Mouse (Mus musculus) CH12.LX (cell line): ENCODE measurements around the gene Socs5. TPM values are rescaled to one million over a fixed set of nuclear protein-coding genes. Genes with fewer than 3 reads are reported as not detected.

ENCODE experiments used
- DNase-seq: peaks from one replicate; pipeline ENCODE4 v3.0.0-alpha.2; 2013; ENCODE audit errors: extremely low read depth
- H3K27ac ChIP-seq: 2 replicates; pipeline ENCODE4 v1.5.1; 2012; ENCODE audit warnings: low read depth, mild to moderate bottlenecking, control low read depth, moderate library complexity; ENCODE audit not compliant: insufficient read depth
- H3K27me3 ChIP-seq: replicated peaks from 2 replicates; pipeline ENCODE3; 2012; ENCODE audit warnings: inconsistent platforms
- H3K36me3 ChIP-seq, 2 experiments: replicated peaks in 1 of 2; 2 replicates each; pipeline versions ENCODE3 to v1.6.1; 2012; ENCODE audit warnings: inconsistent platforms in 1 of 2, low read length in 1 of 2, mild to moderate bottlenecking in 1 of 2, mixed read lengths in 1 of 2, moderate library complexity in 1 of 2; ENCODE audit not compliant: control insufficient read depth in 1 of 2, insufficient read depth in 1 of 2
- H3K4me1 ChIP-seq, 2 experiments: 2 replicates each; pipeline ENCODE4 v1.6.1; 2012; ENCODE audit warnings: inconsistent platforms in 1 of 2, moderate library complexity in 1 of 2; ENCODE audit not compliant: insufficient read depth in 2 of 2, control insufficient read depth in 1 of 2
- H3K4me2 ChIP-seq: 2 replicates; pipeline ENCODE4 v1.6.1; 2012; ENCODE audit warnings: low read depth, mild to moderate bottlenecking, control low read depth; ENCODE audit not compliant: poor library complexity, insufficient read depth, severe bottlenecking
- H3K4me3 ChIP-seq, 3 experiments: fragments of 150-350 bp in 1 of 3; sonication (generic) in 1 of 3; replicated peaks in 1 of 3; 2 replicates each; pipeline versions ENCODE3 to v1.5.1; 2011 to 2012; ENCODE audit warnings: low read depth in 2 of 3, low read length in 2 of 3, mild to moderate bottlenecking in 2 of 3, moderate library complexity in 2 of 3, control low read depth in 1 of 3, improper control_type of control experiment in 1 of 3, inconsistent platforms in 1 of 3, mixed read lengths in 1 of 3; ENCODE audit not compliant: poor library complexity in 1 of 3
- H3K79me2 ChIP-seq: replicated peaks from 2 replicates; pipeline ENCODE4 v1.6.1; 2012; ENCODE audit warnings: mild to moderate bottlenecking, moderate library complexity; ENCODE audit not compliant: control insufficient read depth, poor library complexity, insufficient read depth, severe bottlenecking; ENCODE audit errors: extremely low read depth
- H3K9ac ChIP-seq: 2 replicates; pipeline ENCODE4 v1.6.1; 2012; ENCODE audit warnings: low read depth, mild to moderate bottlenecking, control low read depth, moderate library complexity; ENCODE audit not compliant: insufficient read depth
- H3K9me3 ChIP-seq: replicated peaks from 2 replicates; pipeline ENCODE3; 2012; ENCODE audit warnings: low read length, inconsistent platforms, mixed read lengths
- BHLHE40 ChIP-seq: IDR thresholded peaks from 2 replicates; pipeline ENCODE4 v1.6.1; 2011; ENCODE audit warnings: mild to moderate bottlenecking, low read depth, low read length, improper control_type of control experiment
- CHD2 ChIP-seq: IDR thresholded peaks from 2 replicates; pipeline ENCODE4 v1.6.1; 2011; ENCODE audit warnings: low read length, improper control_type of control experiment
- E2F4 ChIP-seq: IDR thresholded peaks from 2 replicates; pipeline ENCODE4 v1.6.1; 2011; ENCODE audit warnings: low read depth, low read length, improper control_type of control experiment; ENCODE audit not compliant: insufficient replicate concordance
- ELF1 ChIP-seq: IDR thresholded peaks from 2 replicates; pipeline ENCODE4 v1.6.1; 2014; ENCODE audit warnings: low read depth, mild to moderate bottlenecking, inconsistent platforms, low read length, improper control_type of control experiment
- EP300 ChIP-seq: IDR thresholded peaks from 2 replicates; pipeline ENCODE4 v1.6.1; 2011; ENCODE audit warnings: low read length, improper control_type of control experiment
- ETS1 ChIP-seq: conservative IDR thresholded peaks from 2 replicates; pipeline ENCODE4 v1.6.1; 2012; ENCODE audit warnings: low read depth, mild to moderate bottlenecking, inconsistent platforms, low read length, improper control_type of control experiment, moderate library complexity
- GABPA ChIP-seq: IDR thresholded peaks from 2 replicates; pipeline ENCODE4 v1.6.1; 2012; ENCODE audit warnings: low read depth, low read length, improper control_type of control experiment, inconsistent platforms; ENCODE audit not compliant: insufficient replicate concordance
- HCFC1 ChIP-seq: IDR thresholded peaks from 2 replicates; pipeline ENCODE4 v1.6.1; 2012; ENCODE audit warnings: low read depth, mild to moderate bottlenecking, inconsistent platforms, low read length, improper control_type of control experiment
- IRF4 ChIP-seq: IDR thresholded peaks from 2 replicates; pipeline ENCODE4 v1.6.1; 2014; ENCODE audit warnings: low read depth, mild to moderate bottlenecking, inconsistent platforms, low read length, improper control_type of control experiment
- JUND ChIP-seq: conservative IDR thresholded peaks from 2 replicates; pipeline ENCODE4 v1.6.1; 2011; ENCODE audit warnings: low read depth, low read length, improper control_type of control experiment
- KAT2A ChIP-seq: IDR thresholded peaks from 2 replicates; pipeline ENCODE4 v1.6.1; 2012; ENCODE audit warnings: low read length, improper control_type of control experiment, inconsistent platforms; ENCODE audit not compliant: insufficient replicate concordance
- MAZ ChIP-seq: IDR thresholded peaks from 2 replicates; pipeline ENCODE4 v1.6.1; 2012; ENCODE audit warnings: low read depth, mild to moderate bottlenecking, inconsistent platforms, low read length, improper control_type of control experiment, moderate library complexity
- MEF2A ChIP-seq: IDR thresholded peaks from 2 replicates; pipeline ENCODE4 v1.6.1; 2014; ENCODE audit warnings: low read depth, mild to moderate bottlenecking, inconsistent platforms, low read length, improper control_type of control experiment, borderline replicate concordance
- MXI1 ChIP-seq: IDR thresholded peaks from 2 replicates; pipeline ENCODE4 v1.6.1; 2011; ENCODE audit warnings: mild to moderate bottlenecking, low read depth, low read length, improper control_type of control experiment
- NELFE ChIP-seq: IDR thresholded peaks from 2 replicates; pipeline ENCODE4 v1.6.1; 2011; ENCODE audit warnings: low read depth, low read length, improper control_type of control experiment
- NRF1 ChIP-seq: IDR thresholded peaks from 2 replicates; pipeline ENCODE4 v1.6.1; 2014; ENCODE audit warnings: low read depth, mild to moderate bottlenecking, inconsistent platforms, low read length, improper control_type of control experiment, moderate library complexity
- PAX5 ChIP-seq: IDR thresholded peaks from 2 replicates; pipeline ENCODE4 v1.6.1; 2012; ENCODE audit warnings: low read length, inconsistent platforms, mixed read lengths
- POLR2A ChIP-seq: IDR thresholded peaks from 2 replicates; pipeline ENCODE4 v1.6.1; 2011; ENCODE audit warnings: low read depth, mild to moderate bottlenecking, improper control_type of control experiment, low read length
- POLR2AphosphoS2 ChIP-seq: IDR thresholded peaks from 2 replicates; pipeline ENCODE4 v1.6.1; 2011; ENCODE audit warnings: low read depth, low read length, improper control_type of control experiment
- RCOR1 ChIP-seq: conservative IDR thresholded peaks from 2 replicates; pipeline ENCODE4 v1.6.1; 2012; ENCODE audit warnings: low read depth, mild to moderate bottlenecking, inconsistent platforms, low read length, improper control_type of control experiment
- SIN3A ChIP-seq: IDR thresholded peaks from 2 replicates; pipeline ENCODE4 v1.6.1; 2012; ENCODE audit warnings: low read length, improper control_type of control experiment, inconsistent platforms
- SMC3 ChIP-seq: IDR thresholded peaks from 2 replicates; pipeline ENCODE4 v1.6.1; 2011; ENCODE audit warnings: low read depth, low read length, improper control_type of control experiment
- TBP ChIP-seq: conservative IDR thresholded peaks from 2 replicates; pipeline ENCODE4 v1.6.1; 2011; ENCODE audit warnings: low read depth, low read length, improper control_type of control experiment
- TCF12 ChIP-seq: IDR thresholded peaks from 2 replicates; pipeline ENCODE4 v1.6.1; 2014; ENCODE audit warnings: low read depth, mild to moderate bottlenecking, inconsistent platforms, low read length, improper control_type of control experiment
- UBTF ChIP-seq: IDR thresholded peaks from 2 replicates; pipeline ENCODE4 v1.6.1; 2012; ENCODE audit warnings: low read depth, mild to moderate bottlenecking, inconsistent platforms, low read length, improper control_type of control experiment, moderate library complexity
- USF1 ChIP-seq: IDR thresholded peaks from 2 replicates; pipeline ENCODE4 v1.6.1; 2014; ENCODE audit warnings: low read depth, mild to moderate bottlenecking, inconsistent platforms, low read length, improper control_type of control experiment
- USF2 ChIP-seq: conservative IDR thresholded peaks from 2 replicates; pipeline ENCODE4 v1.6.1; 2011; ENCODE audit warnings: low read depth, low read length, improper control_type of control experiment
- ZC3H11A ChIP-seq: IDR thresholded peaks from 2 replicates; pipeline ENCODE4 v1.6.1; 2012; ENCODE audit warnings: low read depth, mild to moderate bottlenecking, inconsistent platforms, low read length, improper control_type of control experiment
- ZKSCAN1 ChIP-seq: IDR thresholded peaks from 2 replicates; pipeline ENCODE4 v1.6.1; 2012; ENCODE audit warnings: low read depth, inconsistent platforms, low read length, improper control_type of control experiment, borderline replicate concordance
- ZMIZ1 ChIP-seq: IDR thresholded peaks from 2 replicates; pipeline ENCODE4 v1.6.1; 2012; ENCODE audit warnings: low read depth, mild to moderate bottlenecking, inconsistent platforms, low read length, improper control_type of control experiment
- dilution Hi-C: fragments of 300-500 bp; cut with MboI; formaldehyde crosslinking; loops from 2 replicates; pipeline ENCODE4 v1.14.3; 2020; ENCODE audit warnings: low sequenced_read_pairs; ENCODE audit not compliant: extremely low pct_unique_long_range_greater_than_20kb, extremely low pct_ligation_motif_present
- in situ Hi-C: fragments of 300-500 bp; cut with MboI; formaldehyde crosslinking; loops from 3 replicates; pipeline ENCODE4 v1.14.3; 2019; ENCODE audit warnings: low sequenced_read_pairs, low pct_ligation_motif_present, low pct_unique_long_range_greater_than_20kb, mixed read lengths
- polyA plus RNA-seq: library from polyadenylated mRNA; unstranded; fragments of >175 nt; gene quantifications from 2 replicates; pipeline ENCODE4 v1.2.1, GENCODE M21; 2012; ENCODE audit warnings: low read depth; ENCODE audit not compliant: insufficient read length
- total RNA-seq, 2 experiments: library from RNA; depleted of rRNA; stranded (reverse); fragments of 300-350 nt in 1 of 2; fragments of >200 nt in 1 of 2; gene quantifications; 2 replicates each; pipeline ENCODE4 v1.2.3; 2012 to 2014

Gene Socs5
- total and polyA plus RNA-seq, 3 experiments = 0.52 to 0.85 (median 0.80) TPM

DNA sequence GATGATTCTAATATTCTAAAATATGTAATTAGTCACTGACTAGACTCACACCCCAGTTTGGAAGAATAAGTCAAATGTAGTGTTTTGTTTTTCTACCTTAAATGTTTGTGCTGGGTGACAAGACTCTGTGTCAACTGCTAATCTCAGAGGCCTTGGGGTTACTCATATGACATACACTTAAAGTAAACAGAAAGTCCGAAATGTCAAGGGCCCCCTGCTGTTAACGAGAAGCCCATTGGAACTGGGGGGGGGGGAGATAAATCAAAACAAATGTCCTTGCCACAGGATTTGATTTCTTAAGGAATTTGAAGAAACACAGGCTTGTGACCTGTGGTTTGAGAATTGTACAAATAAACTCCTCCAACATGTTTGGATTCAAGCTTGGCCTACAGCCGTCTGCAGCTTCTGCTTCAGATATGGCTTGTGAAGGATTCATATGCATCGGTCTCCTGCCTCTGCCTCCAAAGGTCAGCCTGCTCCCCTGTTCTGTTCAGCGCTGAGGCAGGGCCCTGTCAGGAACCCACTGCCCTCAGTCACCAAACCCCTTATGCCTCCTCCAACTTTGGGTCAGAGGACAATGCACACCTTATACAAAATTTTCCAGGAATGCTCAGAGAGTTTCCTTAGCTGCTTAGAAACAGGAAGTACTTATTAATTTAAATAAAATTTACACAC is 34.6 kb upstream of the Socs5 start:
- Histone ChIP-seq H3K4me3 (no peak overlapping the region), H3K4me2 (no peak overlapping the region), H3K27ac (no peak overlapping the region), H3K36me3 (no peaks in the 10 kb centered on the region), H3K9me3 (peaks cover 2% of the 10 kb centered on the region), H3K79me2 (no peaks in the 10 kb centered on the region), H3K4me1 (no peaks in the 10 kb centered on the region), H3K9ac (no peak overlapping the region), H3K27me3 (peaks cover 4% of the 10 kb centered on the region)
- dilution Hi-C loops (no loop called here), in situ Hi-C loops (no loop called here)
- TF ChIP-seq IRF4 = no peak
- no peak for TF ChIP-seq JUND
- no peak for TF ChIP-seq POLR2AphosphoS2
- no peak for TF ChIP-seq SMC3
- no peak for TF ChIP-seq KAT2A
- TF ChIP-seq HCFC1 = no peak
- TF ChIP-seq ELF1 = no peak
- TF ChIP-seq BHLHE40 = no peak
- TF ChIP-seq GABPA = no peak
- no peak for TF ChIP-seq ZC3H11A
- TF ChIP-seq MEF2A = no peak
- no peak for TF ChIP-seq MAZ
- no peak for TF ChIP-seq TBP
- TF ChIP-seq POLR2A = no peak
- TF ChIP-seq USF1 = no peak
- no peak for TF ChIP-seq E2F4
- no peak for TF ChIP-seq MXI1
- no peak for TF ChIP-seq NELFE
- no peak for TF ChIP-seq CHD2
- no peak for DNase-seq

DNA sequence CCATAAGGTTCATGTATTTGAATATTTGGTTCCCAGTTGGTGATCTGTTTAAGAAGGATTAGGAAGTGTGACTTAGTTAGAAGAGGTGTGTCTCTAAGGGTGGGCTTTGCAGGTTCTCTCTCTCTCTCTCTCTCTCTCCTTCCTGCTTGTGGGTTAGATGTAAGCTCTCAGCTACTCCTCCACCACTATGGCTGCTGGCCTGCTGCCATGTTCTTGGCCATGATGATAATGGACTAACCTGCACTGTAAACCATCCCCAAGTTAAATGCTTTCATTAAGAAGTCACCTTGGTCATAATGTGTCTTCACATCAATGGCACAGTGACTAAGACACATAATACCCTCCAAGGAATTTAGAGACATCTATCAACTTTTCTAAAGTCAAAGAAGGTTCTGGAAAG is 34.0 kb upstream of the Socs5 start:
- no peak overlapping the region for H3K27ac ChIP-seq
- H3K4me2 ChIP-seq = no peak overlapping the region
- no peak overlapping the region for H3K4me3 ChIP-seq
- no peak overlapping the region for H3K9ac ChIP-seq
- H3K79me2 ChIP-seq = no peaks in the 10 kb centered on the region
- peaks cover 2% of the 10 kb centered on the region for H3K9me3 ChIP-seq
- TF ChIP-seq HCFC1 = no peak
- TF ChIP-seq CHD2 = no peak
- no peak for TF ChIP-seq USF1
- TF ChIP-seq EP300 = no peak
- TF ChIP-seq POLR2AphosphoS2 = no peak
- TF ChIP-seq TCF12 = no peak
- no peak for TF ChIP-seq ZMIZ1
- no peak for TF ChIP-seq PAX5
- no peak for TF ChIP-seq E2F4
- TF ChIP-seq ZKSCAN1 = no peak
- no peak for TF ChIP-seq KAT2A
- no peak for TF ChIP-seq SIN3A
- TF ChIP-seq UBTF = no peak
- no peak for TF ChIP-seq ELF1
- TF ChIP-seq IRF4 = no peak
- TF ChIP-seq NRF1 = no peak
- TF ChIP-seq RCOR1 = no peak
- TF ChIP-seq ETS1 = no peak
- TF ChIP-seq USF2 = no peak
- TF ChIP-seq, all 38 proteins: peak for 0
- Histone ChIP-seq H3K36me3 (no peaks in the 10 kb centered on the region), H3K27me3 (peaks cover 4% of the 10 kb centered on the region), H3K4me1 (no peaks in the 10 kb centered on the region)
- dilution Hi-C loops (no loop called here), in situ Hi-C loops (no loop called here)
- DNase-seq = no peak
